Mouse (Mus musculus) C2C12 (cell line): Measurements from ENCODE around the gene Snx17.

Experiments used
- CEBPB ChIP-seq: IDR thresholded peaks from one replicate; pipeline ENCODE4 v1.6.1; 2011; ENCODE audit warnings: low read depth, mild to moderate bottlenecking, control low read depth, moderate library complexity
- CTCF ChIP-seq: IDR thresholded peaks from one replicate; pipeline ENCODE4 v1.5.1; 2011; ENCODE audit not compliant: control insufficient read depth, insufficient read depth, insufficient read length
- FOSL1 ChIP-seq: IDR thresholded peaks from one replicate; pipeline ENCODE4 v1.8.0; 2011; ENCODE audit warnings: mild to moderate bottlenecking, low read length; ENCODE audit not compliant: poor library complexity, insufficient read depth, severe bottlenecking
- MAX ChIP-seq: IDR thresholded peaks from one replicate; pipeline ENCODE4 v1.6.1; 2011; ENCODE audit warnings: mild to moderate bottlenecking, control low read depth

- TF ChIP-seq CTCF (no peak), MAX (no peak), CEBPB (no peak), FOSL1 (no peak)
Observed at GRCm38 (mm10) chr5:31179766-31180630, 13.0 kb upstream of the Snx17 start, which contains the start of the genes Gm29609 and Gtf3c2.
